Mouse (Mus musculus) G1E (cell line): Measurements from ENCODE around the gene Sumo2.

Experiments
- CTCF ChIP-seq: IDR thresholded peaks from 2 replicates; pipeline ENCODE4 v1.5.1; 2012; ENCODE audit warnings: low read depth, low read length, inconsistent platforms, mixed read lengths
- POLR2AphosphoS5 ChIP-seq: IDR thresholded peaks from 2 replicates; pipeline ENCODE4 v1.6.1; 2012; ENCODE audit warnings: low read depth, low read length, inconsistent platforms; ENCODE audit not compliant: insufficient replicate concordance

GRCm38 (mm10) chr11:115509773-115510506, 26.1 kb downstream of the Sumo2 start:
- TF ChIP-seq CTCF (no peak), POLR2AphosphoS5 (no peak)
